Mouse (Mus musculus): Measurements from ENCODE around the gene Plppr2. TPM values are rescaled to one million over a fixed set of nuclear protein-coding genes. Genes with fewer than 3 reads are reported as not detected.

Gene Plppr2
- polyA plus RNA-seq, 1 experiment from 2014 or later = 2.7 TPM

DNA sequence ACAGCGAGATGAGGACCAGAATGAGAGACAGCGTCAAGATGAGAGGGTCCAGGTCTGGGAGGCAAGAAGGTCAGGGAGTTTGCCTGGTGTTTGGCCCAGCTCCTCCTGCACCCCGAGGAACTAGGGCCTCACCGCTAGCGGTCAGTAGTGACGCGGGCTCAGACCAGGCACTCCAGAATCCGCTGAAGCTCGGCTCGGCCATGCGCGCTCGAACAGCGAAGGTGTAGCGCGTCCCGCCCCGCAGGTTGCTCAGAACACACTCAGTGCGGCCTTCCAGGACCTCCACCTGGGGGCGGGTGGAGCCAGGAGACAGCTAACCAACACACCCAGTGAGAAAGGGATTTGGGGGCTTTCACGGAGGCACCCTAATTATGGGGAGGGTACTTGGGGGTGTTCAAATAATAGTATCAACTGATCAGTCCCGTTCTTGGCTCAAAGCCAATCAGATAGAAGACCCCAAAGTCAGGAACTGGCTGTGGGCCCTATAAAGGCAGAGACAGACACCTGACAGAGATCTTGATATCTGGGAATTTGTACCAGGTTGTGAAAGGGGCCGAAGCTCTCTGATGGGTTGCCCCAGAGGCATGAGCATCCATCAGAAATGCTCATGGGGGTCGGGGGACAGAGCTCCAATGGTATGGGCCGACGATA is 23.9 kb downstream of the Plppr2 start:
- no peak for TF ChIP-seq EP300 (optimal IDR thresholded peaks at IDR 0.05)
- peak; percentile 54 for TF ChIP-seq CTCF (IDR thresholded peaks at IDR 0.05; ENCODE audit: low read depth)
- Histone ChIP-seq H3K27ac (replicated peaks) (no peak overlapping the region), H3K9me3 (ENCODE audit: control insufficient read depth, low read length) (no peaks in the 10 kb centered on the region), H3K27me3 (ENCODE audit: control insufficient read depth, insufficient read depth, low read length) (no peaks in the 10 kb centered on the region), H3K4me2 (replicated peaks; ENCODE audit: low read depth) (peak overlapping the region; percentile 11; the same call in 1 of the 2 replicates), H3K4me3 (ENCODE audit: low read depth, low read length) (no peak overlapping the region), H3K9ac (ENCODE audit: low read length) (no peak overlapping the region), H3K36me3 (ENCODE audit: control insufficient read depth, insufficient read depth, low read length) (no peaks in the 10 kb centered on the region), H3K4me1 (replicated peaks; ENCODE audit: control insufficient read depth, insufficient read depth) (peaks cover 2% of the 10 kb centered on the region; the same call in 1 of the 2 replicates)
- DNase-seq (ENCODE audit: low spot score) (peak; percentile 72), ATAC-seq (ENCODE audit: low FRiP score, low TSS enrichment) (no peak)
- 15% methylated on average over 26 of the region's 26 CpGs for WGBS

- ATAC-seq (ENCODE audit: low FRiP score, low TSS enrichment) = no peak
- no peak for DNase-seq (ENCODE audit: low spot score)
- Histone ChIP-seq H3K4me1 (replicated peaks; ENCODE audit: control insufficient read depth, insufficient read depth) (peaks cover 2% of the 10 kb centered on the region; the same call in 1 of the 2 replicates), H3K27ac (replicated peaks) (no peak overlapping the region), H3K9me3 (ENCODE audit: control insufficient read depth, low read length) (no peaks in the 10 kb centered on the region), H3K9ac (ENCODE audit: low read length) (peak overlapping the region; percentile 50), H3K4me2 (replicated peaks; ENCODE audit: low read depth) (peak overlapping the region; percentile 90), H3K4me3 (ENCODE audit: low read depth, low read length) (peak overlapping the region; percentile 44), H3K36me3 (ENCODE audit: control insufficient read depth, insufficient read depth, low read length) (no peaks in the 10 kb centered on the region), H3K27me3 (ENCODE audit: control insufficient read depth, insufficient read depth, low read length) (no peaks in the 10 kb centered on the region)
- 4% methylated on average over 35 of the region's 35 CpGs for WGBS
- TF ChIP-seq EP300 (optimal IDR thresholded peaks at IDR 0.05) (no peak), CTCF (IDR thresholded peaks at IDR 0.05; ENCODE audit: low read depth) (0 out of 2 replicates have a peak, but pooled peaks have one; percentile 3)
Measured at GRCm38 (mm10) chr9:21961366-21961980, 24.6 kb downstream of the Plppr2 start.

GRCm38 (mm10) chr9:21962010-21962409 is 25.2 kb downstream of the Plppr2 start:
- no peak for TF ChIP-seq EP300 (optimal IDR thresholded peaks at IDR 0.05)
- no peak for TF ChIP-seq CTCF (IDR thresholded peaks at IDR 0.05; ENCODE audit: low read depth)
- ATAC-seq (ENCODE audit: low FRiP score, low TSS enrichment) (peak; percentile 33; the same call in 1 of the 2 replicates), DNase-seq (ENCODE audit: low spot score) (no peak)
- H3K27me3 ChIP-seq (ENCODE audit: control insufficient read depth, insufficient read depth, low read length) = no peaks in the 10 kb centered on the region
- H3K9me3 ChIP-seq (ENCODE audit: control insufficient read depth, low read length) = no peaks in the 10 kb centered on the region
- 0% methylated on average over 15 of the region's 15 CpGs for WGBS
- H3K4me3 ChIP-seq (ENCODE audit: low read depth, low read length) = peak overlapping the region; percentile 44
- H3K4me1 ChIP-seq (replicated peaks; ENCODE audit: control insufficient read depth, insufficient read depth) = peaks cover 2% of the 10 kb centered on the region; the same call in 1 of the 2 replicates
- H3K4me2 ChIP-seq (replicated peaks; ENCODE audit: low read depth) = peak overlapping the region; percentile 90
- no peaks in the 10 kb centered on the region for H3K36me3 ChIP-seq (ENCODE audit: control insufficient read depth, insufficient read depth, low read length)
- H3K27ac ChIP-seq (replicated peaks) = no peak overlapping the region
- H3K9ac ChIP-seq (ENCODE audit: low read length) = peak overlapping the region; percentile 31

DNA sequence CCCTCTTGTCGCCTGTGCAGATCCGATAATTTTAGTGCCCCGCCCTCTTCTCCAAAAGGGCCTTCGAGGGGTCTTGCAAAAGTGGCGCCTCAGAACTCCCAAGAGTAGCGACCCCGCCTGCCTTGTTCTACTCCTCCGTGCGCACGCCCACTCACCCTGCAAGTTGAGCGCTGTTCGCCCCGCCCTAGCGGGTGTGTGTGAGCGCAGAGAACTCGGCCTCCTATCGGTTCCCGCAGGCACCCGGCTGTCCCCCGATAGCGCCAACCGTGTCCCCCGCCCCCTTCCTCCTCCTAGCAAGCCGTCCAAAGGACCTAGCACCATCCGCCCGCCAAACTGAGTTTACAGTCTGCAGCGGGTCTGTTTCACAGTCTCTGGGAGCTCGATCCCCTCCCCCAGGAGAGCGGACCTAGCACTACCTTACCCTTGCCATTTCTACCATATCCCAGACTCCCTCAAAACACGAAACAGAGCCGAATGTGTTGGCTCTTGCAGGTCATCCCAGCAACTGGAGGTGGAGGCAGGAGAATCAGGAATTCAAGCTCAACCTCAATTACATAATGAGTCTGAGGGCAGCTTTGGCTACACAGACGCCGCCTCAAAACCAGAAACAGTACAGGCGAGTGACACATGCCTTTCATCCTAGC is 25.7 kb downstream of the Plppr2 start:
- DNase-seq (ENCODE audit: low spot score) (peak; percentile 78), ATAC-seq (ENCODE audit: low FRiP score, low TSS enrichment) (peak; percentile 65)
- H3K9me3 ChIP-seq (ENCODE audit: control insufficient read depth, low read length) = no peaks in the 10 kb centered on the region
- H3K27me3 ChIP-seq (ENCODE audit: control insufficient read depth, insufficient read depth, low read length) = no peaks in the 10 kb centered on the region
- peak overlapping the region; percentile 31; the same call in 1 of the 2 replicates for H3K9ac ChIP-seq (ENCODE audit: low read length)
- WGBS = 4% methylated on average over 34 of the region's 34 CpGs
- no peaks in the 10 kb centered on the region for H3K36me3 ChIP-seq (ENCODE audit: control insufficient read depth, insufficient read depth, low read length)
- H3K4me3 ChIP-seq (ENCODE audit: low read depth, low read length) = peak overlapping the region; percentile 44
- no peak overlapping the region for H3K27ac ChIP-seq (replicated peaks)
- peaks cover 2% of the 10 kb centered on the region; the same call in 1 of the 2 replicates for H3K4me1 ChIP-seq (replicated peaks; ENCODE audit: control insufficient read depth, insufficient read depth)
- peak overlapping the region; percentile 90 for H3K4me2 ChIP-seq (replicated peaks; ENCODE audit: low read depth)
- TF ChIP-seq CTCF (IDR thresholded peaks at IDR 0.05; ENCODE audit: low read depth) (peak; percentile 33; the same call in 1 of the 2 replicates), EP300 (optimal IDR thresholded peaks at IDR 0.05) (no peak)

DNA sequence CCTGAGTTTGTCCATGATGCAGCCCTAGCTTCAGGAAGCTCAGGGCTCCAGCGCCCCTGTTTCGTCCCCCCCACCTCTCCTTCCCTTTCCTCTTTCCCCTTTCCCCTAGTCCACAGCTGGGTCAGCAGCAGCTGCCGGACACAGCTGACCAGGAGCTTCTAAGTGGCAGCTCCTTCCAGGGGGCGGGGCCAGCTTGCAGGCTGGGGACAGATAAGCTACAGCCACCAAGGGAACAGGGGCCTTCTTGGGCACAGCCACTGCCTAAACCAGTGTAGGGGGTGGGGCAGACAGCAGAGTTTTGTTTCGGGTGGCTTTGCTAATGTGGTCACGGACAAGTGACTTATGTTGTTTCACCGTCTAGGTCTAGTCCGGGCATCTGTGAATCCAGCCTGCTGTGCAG is 26.6 kb downstream of the Plppr2 start, which contains the start of gene Epor:
TSS of gene Epor (minus strand) at position 90 of the 400 bp plus-strand sequence.
- Histone ChIP-seq H3K36me3 (ENCODE audit: control insufficient read depth, insufficient read depth, low read length) (no peaks in the 10 kb centered on the region), H3K27ac (replicated peaks) (no peak within 1 kb of the TSS), H3K9me3 (ENCODE audit: control insufficient read depth, low read length) (no peaks in the 10 kb centered on the region), H3K4me2 (replicated peaks; ENCODE audit: low read depth) (peak within 1 kb of the TSS; percentile 90), H3K27me3 (ENCODE audit: control insufficient read depth, insufficient read depth, low read length) (no peaks in the 10 kb centered on the region), H3K4me3 (ENCODE audit: low read depth, low read length) (peak within 1 kb of the TSS; percentile 44), H3K4me1 (replicated peaks; ENCODE audit: control insufficient read depth, insufficient read depth) (peaks cover 2% of the 10 kb centered on the region; the same call in 1 of the 2 replicates), H3K9ac (ENCODE audit: low read length) (peak within 1 kb of the TSS; percentile 31; the same call in 1 of the 2 replicates)
- DNase-seq (ENCODE audit: low spot score) = peak; percentile 56
- 23% methylated on average over 8 of the region's 8 CpGs for WGBS
- TF ChIP-seq CTCF (IDR thresholded peaks at IDR 0.05; ENCODE audit: low read depth) = no peak
- TF ChIP-seq EP300 (optimal IDR thresholded peaks at IDR 0.05) = no peak
- ATAC-seq (ENCODE audit: low FRiP score, low TSS enrichment) = no peak
